Mouse (Mus musculus) hindbrain, embryonic 11.5 days (tissue): ENCODE data around the gene Ambra1. TPM values are rescaled to one million over a fixed set of nuclear protein-coding genes. Genes with fewer than 3 reads are reported as not detected.

Experiments
- ATAC-seq: fragments of 200-750 bp; cut with Nextera tagmentation; 2 replicates; pipeline ENCODE4 v1.8.0; 2017; ENCODE audit warnings: mild to moderate bottlenecking, moderate TSS enrichment, moderate library complexity; ENCODE audit not compliant: low FRiP score
- DNase-seq: peaks from one replicate; pipeline ENCODE4 v3.0.0-alpha.2; 2015; ENCODE audit warnings: low spot score
- H3K27ac ChIP-seq: fragments of 300-500 bp; sonication (generic); 2 replicates; pipeline ENCODE4 v1.5.1; 2014; ENCODE audit warnings: mild to moderate bottlenecking, low read depth, low read length
- H3K27me3 ChIP-seq: fragments of 300-500 bp; sonication (generic); 2 replicates; pipeline ENCODE4 v1.6.1; 2014; ENCODE audit warnings: mild to moderate bottlenecking, low read length, moderate library complexity, mixed read lengths; ENCODE audit not compliant: control insufficient read depth, insufficient read depth
- H3K36me3 ChIP-seq: fragments of 300-500 bp; sonication (generic); 2 replicates; pipeline ENCODE4 v1.6.1; 2014; ENCODE audit warnings: mild to moderate bottlenecking, low read length, moderate library complexity, mixed read lengths; ENCODE audit not compliant: control insufficient read depth, insufficient read depth
- H3K4me1 ChIP-seq: fragments of 300-500 bp; sonication (generic); replicated peaks from 2 replicates; pipeline ENCODE4 v1.6.1; 2014; ENCODE audit warnings: low read length, mixed read lengths; ENCODE audit not compliant: control insufficient read depth, insufficient read depth
- H3K4me2 ChIP-seq: fragments of 300-500 bp; sonication (generic); replicated peaks from 2 replicates; pipeline ENCODE4 v1.6.1; 2014; ENCODE audit warnings: mild to moderate bottlenecking, low read depth, low read length
- H3K4me3 ChIP-seq: fragments of 300-500 bp; sonication (generic); 2 replicates; pipeline ENCODE4 v1.5.1; 2014; ENCODE audit warnings: low read depth, low read length
- H3K9ac ChIP-seq: fragments of 300-500 bp; sonication (generic); 2 replicates; pipeline ENCODE4 v1.6.1; 2014; ENCODE audit warnings: low read depth, low read length
- H3K9me3 ChIP-seq: fragments of 300-500 bp; sonication (generic); 2 replicates; pipeline ENCODE4 v1.6.1; 2016; ENCODE audit warnings: low read length; ENCODE audit not compliant: control insufficient read depth
- WGBS: fragments of 180-500 bp; shearing (Covaris S2); extraction: QIAGEN DNeasy Blood & Tissue Kit; methylation state at CpG from one replicate; pipeline ENCODE4 v1.1.7; 2014; 5-methylcytosine and 5-hydroxymethylcytosine counted together
- polyA plus RNA-seq: library from polyadenylated mRNA; unstranded; fragments of >200 nt; fragmentation: Nextera tagmentation; extraction: Ambion mirVana; gene quantifications from 2 replicates; pipeline ENCODE4 v1.2.1, GENCODE M21; 2014

The Ambra1 gene
- polyA plus RNA-seq, 1 experiment from 2014 or later: 19.2 TPM

DNA sequence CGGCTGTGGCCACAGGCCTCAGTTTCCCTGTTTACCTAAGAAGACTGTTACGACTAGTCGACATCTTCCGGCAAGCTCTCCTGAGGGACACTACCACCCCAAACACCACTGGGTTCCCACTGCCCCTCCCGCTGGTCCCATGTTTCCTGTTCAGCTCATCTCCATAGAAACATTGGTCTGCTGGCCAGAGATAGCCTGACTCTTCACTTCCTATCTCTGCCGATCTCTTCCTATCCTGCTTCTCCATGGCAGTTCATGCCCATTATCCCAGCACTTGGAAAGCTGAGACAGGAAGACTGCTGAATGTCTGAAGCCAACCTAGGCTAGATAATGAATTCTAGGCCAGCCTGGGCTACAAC, 218.2 kb downstream of the Ambra1 start:
- H3K36me3 ChIP-seq: no peaks in the 10 kb centered on the region
- H3K4me3 ChIP-seq: no peak overlapping the region
- peaks cover 14% of the 10 kb centered on the region for H3K4me1 ChIP-seq
- ATAC-seq (no peak), DNase-seq (no peak)
- H3K27ac ChIP-seq: 0 out of 2 replicates have a peak overlapping the region, but pooled peaks have one; percentile 47
- 82% methylated on average over 6 of the region's 6 CpGs for WGBS
- H3K9ac ChIP-seq: no peak overlapping the region
- H3K4me2 ChIP-seq: no peak overlapping the region
- H3K9me3 ChIP-seq: no peaks in the 10 kb centered on the region
- H3K27me3 ChIP-seq: no peaks in the 10 kb centered on the region

DNA sequence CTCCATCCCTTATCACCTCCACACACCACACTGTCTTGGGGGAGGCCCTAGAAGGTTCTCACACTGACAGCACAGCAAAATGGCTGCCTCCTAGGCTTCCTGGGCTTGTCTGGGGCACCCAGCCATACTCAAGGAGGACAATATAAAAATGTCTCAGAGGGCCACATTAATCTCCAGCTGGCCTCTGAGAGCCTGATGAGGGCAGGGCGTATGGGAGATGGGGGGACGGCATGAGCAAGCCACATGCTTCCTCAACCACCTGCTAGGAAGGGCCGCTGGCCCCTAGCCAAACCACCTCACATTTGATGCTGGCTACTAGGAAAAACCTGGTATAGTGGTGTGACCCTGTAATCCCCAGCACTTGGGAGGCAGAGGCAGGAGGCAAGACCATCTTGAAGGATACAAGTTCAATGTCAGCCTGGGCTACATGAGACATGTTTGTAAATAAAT, 218.9 kb downstream of the Ambra1 start:
- no peak for ATAC-seq
- Histone ChIP-seq H3K27me3 (no peaks in the 10 kb centered on the region), H3K27ac (no peak overlapping the region), H3K4me2 (no peak overlapping the region), H3K4me1 (peaks cover 14% of the 10 kb centered on the region), H3K4me3 (no peak overlapping the region), H3K36me3 (no peaks in the 10 kb centered on the region), H3K9ac (no peak overlapping the region), H3K9me3 (no peaks in the 10 kb centered on the region)
- DNase-seq: no peak
- WGBS: 72% methylated on average over 3 of the region's 3 CpGs

DNA sequence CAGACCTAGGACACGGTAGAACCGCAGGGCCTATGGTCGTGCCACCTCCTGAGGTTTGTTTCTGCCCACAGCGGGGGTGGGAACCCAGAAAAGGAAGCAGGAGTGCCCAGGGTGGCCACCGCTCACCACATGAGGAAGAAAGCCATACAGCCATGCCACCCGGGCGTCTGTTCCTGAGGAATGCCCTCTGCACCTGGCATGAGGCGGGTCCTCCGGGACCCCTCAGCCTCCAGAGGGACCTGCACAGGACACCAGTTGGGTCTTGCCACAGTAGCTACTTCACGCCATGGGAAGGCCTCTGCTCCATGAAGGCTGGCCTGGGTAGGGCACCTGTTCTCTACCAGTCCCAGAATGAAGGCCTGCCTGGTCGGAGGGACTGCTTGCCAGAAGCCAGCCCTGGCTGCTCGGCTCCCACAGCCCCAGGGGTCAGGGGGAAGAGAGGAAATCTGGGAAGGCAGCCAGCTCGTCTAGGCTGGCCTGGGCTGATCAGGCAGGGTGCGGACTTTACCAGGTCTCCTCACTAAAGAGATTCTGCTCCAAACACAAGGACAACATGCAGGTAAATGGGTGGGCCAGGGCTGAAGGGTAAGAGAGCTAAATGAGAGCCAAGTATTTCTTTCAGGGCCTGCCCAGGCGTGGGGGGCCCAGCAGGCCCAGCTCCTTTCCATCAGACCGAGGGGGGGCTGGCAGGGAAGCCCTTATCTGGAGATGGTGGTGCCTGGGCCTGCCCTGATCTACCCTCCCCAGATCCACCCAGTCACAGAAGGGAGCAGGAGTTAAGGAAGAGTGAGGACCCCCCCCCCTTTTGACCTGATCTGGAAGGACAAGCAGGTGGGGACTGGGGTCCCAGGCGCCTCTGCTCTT, 219.7 kb downstream of the Ambra1 start:
- DNase-seq (no peak), ATAC-seq (peak; percentile 31)
- H3K4me3 ChIP-seq: no peak overlapping the region
- no peaks in the 10 kb centered on the region for H3K36me3 ChIP-seq
- no peaks in the 10 kb centered on the region for H3K27me3 ChIP-seq
- H3K4me1 ChIP-seq: peaks cover 14% of the 10 kb centered on the region
- WGBS: 77% methylated on average over 17 of the region's 17 CpGs
- H3K9me3 ChIP-seq: no peaks in the 10 kb centered on the region
- peak overlapping the region; percentile 31; the same call in 1 of the 2 replicates for H3K9ac ChIP-seq
- H3K4me2 ChIP-seq: peak overlapping the region; percentile 21; the same call in 1 of the 2 replicates
- peak overlapping the region; percentile 49; the same call in 1 of the 2 replicates for H3K27ac ChIP-seq

DNA sequence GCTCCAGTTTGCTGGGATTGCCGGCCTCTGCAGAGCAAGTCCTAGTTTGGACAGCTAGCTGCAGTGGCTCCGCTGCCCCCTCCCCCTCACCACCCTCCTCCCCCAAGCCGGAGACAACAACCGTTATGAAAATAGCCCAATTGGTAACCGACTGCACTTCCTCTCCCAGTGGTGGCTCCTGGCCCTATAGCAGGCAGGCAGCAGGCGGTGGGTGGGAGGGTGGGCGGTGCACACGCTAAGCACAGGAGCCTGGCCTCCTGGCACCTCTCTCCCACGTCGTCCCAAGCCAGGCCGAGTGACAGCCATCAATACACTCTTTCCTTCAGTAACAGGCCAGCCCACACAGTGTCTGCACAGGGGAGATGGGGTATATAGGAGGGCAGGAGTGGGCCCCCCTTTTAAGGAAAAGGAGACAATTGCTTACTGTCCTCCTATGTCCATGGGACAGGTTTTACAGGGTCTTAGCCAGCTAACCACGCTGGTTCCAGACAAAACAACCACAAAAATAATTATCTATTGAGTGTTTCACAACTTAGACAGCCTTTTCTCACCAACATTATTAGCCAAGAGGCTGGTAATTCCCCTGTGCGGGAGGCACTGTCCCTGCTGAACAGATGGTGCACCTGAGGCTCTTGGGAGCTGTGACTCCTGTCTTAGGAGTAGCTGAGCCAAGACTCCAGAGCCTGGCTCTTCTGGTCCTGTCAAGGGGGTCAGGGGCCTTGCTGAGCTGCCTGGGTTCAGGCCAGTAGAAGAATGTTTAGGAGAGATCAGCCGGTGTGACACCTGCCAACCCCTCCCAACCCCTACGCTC, 220.5 kb downstream of the Ambra1 start:
- WGBS: 25% methylated on average over 15 of the region's 15 CpGs
- no peak for DNase-seq
- Histone ChIP-seq H3K27ac (peak overlapping the region; percentile 49; the same call in 1 of the 2 replicates), H3K36me3 (no peaks in the 10 kb centered on the region), H3K4me2 (peak overlapping the region; percentile 21; the same call in 1 of the 2 replicates), H3K9ac (peak overlapping the region; percentile 31; the same call in 1 of the 2 replicates), H3K9me3 (no peaks in the 10 kb centered on the region), H3K4me1 (peaks cover 14% of the 10 kb centered on the region), H3K4me3 (no peak overlapping the region), H3K27me3 (no peaks in the 10 kb centered on the region)
- ATAC-seq: peak; percentile 60

DNA sequence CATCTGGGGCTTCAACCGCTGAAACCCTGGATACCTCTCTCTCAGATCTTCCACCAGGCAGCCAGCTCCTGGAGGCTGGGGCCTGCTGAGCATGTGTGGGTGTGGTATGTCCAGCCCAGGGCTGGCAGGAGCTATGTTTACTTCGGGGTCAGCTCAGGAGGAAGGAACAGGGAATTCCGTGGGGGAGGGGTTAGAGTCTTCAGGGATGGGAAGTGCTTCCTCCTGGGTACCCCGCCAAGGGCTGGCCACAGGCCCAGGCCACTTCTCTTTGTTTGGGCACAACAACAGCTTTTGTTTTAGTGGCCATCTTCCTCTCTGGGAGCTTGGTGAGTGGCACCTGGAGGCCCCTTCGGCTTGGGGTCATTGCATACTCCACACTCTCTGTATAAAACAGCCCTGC, 223.9 kb downstream of the Ambra1 start:
- WGBS: 24% methylated on average over 5 of the region's 5 CpGs
- H3K4me1 ChIP-seq: peaks cover 8% of the 10 kb centered on the region; the same call in 1 of the 2 replicates

DNA sequence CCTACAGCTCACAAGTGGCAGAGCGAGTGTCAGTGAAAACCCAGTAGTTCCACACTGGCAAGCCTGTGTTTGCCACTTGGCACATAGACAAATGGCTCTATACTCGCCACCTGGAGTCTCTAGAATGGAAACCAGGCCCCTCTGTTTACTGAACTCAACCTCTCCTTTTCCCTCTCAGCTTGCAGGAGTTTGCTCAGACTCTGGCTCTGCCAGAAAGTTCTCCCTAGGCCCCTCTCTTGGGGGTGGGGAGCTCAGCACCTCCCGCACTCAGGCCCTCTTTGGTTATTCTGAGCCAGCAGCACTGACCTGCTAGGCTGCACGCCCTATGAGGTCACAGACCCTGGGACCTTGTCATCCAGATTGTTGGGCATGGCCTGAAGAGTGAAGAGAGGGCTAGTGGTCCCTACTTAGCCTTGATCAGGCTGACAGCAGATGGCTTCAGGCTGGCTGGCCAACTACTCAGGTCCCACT, 225.2 kb downstream of the Ambra1 start:
- Histone ChIP-seq H3K9me3 (no peaks in the 10 kb centered on the region), H3K4me2 (no peak overlapping the region), H3K4me1 (0 out of 2 replicates have a peak, but pooled peaks cover 2% of the 10 kb centered on the region), H3K27me3 (no peaks in the 10 kb centered on the region), H3K36me3 (no peaks in the 10 kb centered on the region), H3K9ac (no peak overlapping the region), H3K27ac (no peak overlapping the region), H3K4me3 (no peak overlapping the region)
- ATAC-seq: no peak
- no peak for DNase-seq
- WGBS: 88% methylated on average over 4 of the region's 4 CpGs

More for the DNA sequence above, 223.9 kb downstream of the Ambra1 start:
- H3K27ac ChIP-seq: no peak overlapping the region
- no peak for DNase-seq
- H3K27me3 ChIP-seq: no peaks in the 10 kb centered on the region
- no peak overlapping the region for H3K9ac ChIP-seq
- no peak overlapping the region for H3K4me2 ChIP-seq
- H3K4me3 ChIP-seq: no peak overlapping the region
- H3K9me3 ChIP-seq: no peaks in the 10 kb centered on the region
- no peak for ATAC-seq
- H3K36me3 ChIP-seq: no peaks in the 10 kb centered on the region

DNA sequence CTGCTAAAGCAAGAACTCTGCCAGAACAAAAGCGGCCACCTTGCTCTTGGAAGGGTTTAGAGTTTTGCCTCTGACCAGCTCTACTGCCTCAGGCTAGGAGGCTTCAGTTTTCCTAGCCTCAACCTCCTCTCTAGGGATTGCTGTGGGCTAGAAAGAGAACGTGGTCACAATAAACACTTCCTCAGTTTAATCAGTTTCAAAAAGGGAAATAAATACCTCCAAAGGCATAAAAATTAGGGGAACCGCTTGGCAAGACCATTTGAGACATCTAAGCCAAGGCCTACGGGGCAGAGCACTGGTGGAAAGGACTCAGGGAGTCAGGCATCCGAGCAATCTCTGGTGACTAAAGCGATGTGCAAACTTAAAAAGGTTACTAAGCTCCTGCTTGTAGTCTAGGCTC, 225.9 kb downstream of the Ambra1 start:
- DNase-seq: no peak
- Histone ChIP-seq H3K9ac (no peak overlapping the region), H3K4me1 (no peaks in the 10 kb centered on the region), H3K4me3 (no peak overlapping the region), H3K36me3 (no peaks in the 10 kb centered on the region), H3K4me2 (no peak overlapping the region), H3K27ac (no peak overlapping the region), H3K9me3 (no peaks in the 10 kb centered on the region), H3K27me3 (no peaks in the 10 kb centered on the region)
- whole genome bisulfite sequencing: 89% methylated on average over 6 of the region's 6 CpGs
- no peak for ATAC-seq

DNA sequence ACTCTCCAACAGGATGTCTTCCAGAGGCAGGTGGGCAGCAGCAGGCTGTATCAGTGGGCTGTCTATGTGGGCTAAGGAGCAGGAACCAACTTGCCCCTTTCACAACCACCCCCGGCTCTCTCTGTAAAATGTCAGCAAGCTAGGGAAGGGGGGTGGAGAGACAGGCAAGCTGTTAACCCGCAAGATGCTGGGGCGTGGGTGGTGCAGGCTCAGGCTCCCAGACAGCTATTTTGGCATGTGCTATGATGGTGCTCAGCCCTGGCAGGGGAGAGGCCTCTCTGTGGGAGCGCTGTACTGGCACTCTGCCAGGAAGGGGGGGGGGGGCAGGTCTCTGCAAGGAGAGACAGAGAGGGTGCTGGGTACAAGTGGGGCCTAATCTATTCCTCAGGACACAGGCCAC, 227.2 kb downstream of the Ambra1 start:
- no peaks in the 10 kb centered on the region for H3K9me3 ChIP-seq
- no peak overlapping the region for H3K4me2 ChIP-seq
- H3K9ac ChIP-seq: no peak overlapping the region
- DNase-seq (no peak), ATAC-seq (no peak)
- no peak overlapping the region for H3K4me3 ChIP-seq
- no peak overlapping the region for H3K27ac ChIP-seq
- 0 out of 2 replicates have a peak, but pooled peaks cover 2% of the 10 kb centered on the region for H3K4me1 ChIP-seq
- no peaks in the 10 kb centered on the region for H3K36me3 ChIP-seq
- H3K27me3 ChIP-seq: no peaks in the 10 kb centered on the region
- WGBS: 65% methylated on average over 4 of the region's 4 CpGs
